Mouse (Mus musculus): Measurements from ENCODE around the gene Rnf114. TPM values are rescaled to one million over a fixed set of nuclear protein-coding genes. Genes with fewer than 3 reads are reported as not detected.
A peak's percentile ranks its signal among the peaks of the same experiment; 100 is the strongest.

Rnf114 gene
- polyA plus RNA-seq, 1 experiment from 2014 or later: 67.1 TPM

GRCm38 (mm10) chr2:167550341-167550854, 58.0 kb downstream of the Rnf114 start:
- H3K27me3 ChIP-seq (ENCODE audit: control insufficient read depth, insufficient read depth, low read length): no peaks in the 10 kb centered on the region
- no peak overlapping the region for H3K27ac ChIP-seq (replicated peaks in 1 of 2; ENCODE audit: control insufficient read depth in 1 of 2, insufficient read depth in 1 of 2, low read depth in 2 of 2, low read length in 2 of 2)
- H3K36me3 ChIP-seq (ENCODE audit: control insufficient read depth, insufficient read depth, low read length): no peaks in the 10 kb centered on the region
- H3K4me2 ChIP-seq (ENCODE audit: low read length): no peak overlapping the region
- no peak for ATAC-seq (ENCODE audit: insufficient number of reproducible peaks, insufficient read depth, low FRiP score, low read depth)
- 60% methylated on average over 8 of the region's 8 CpGs for WGBS
- H3K9ac ChIP-seq (ENCODE audit: low read length): no peak overlapping the region
- H3K4me3 ChIP-seq (ENCODE audit: control insufficient read depth in 1 of 2, insufficient read depth in 1 of 2, low read depth in 1 of 2, low read length in 2 of 2): no peak overlapping the region
- no peaks in the 10 kb centered on the region for H3K9me3 ChIP-seq (ENCODE audit: control insufficient read depth, low read length)
- peaks cover 16 to 17% of the 10 kb centered on the region in 2 experiments for H3K4me1 ChIP-seq (ENCODE audit: control insufficient read depth in 2 of 2, insufficient read depth in 2 of 2, low read length in 2 of 2)

DNA sequence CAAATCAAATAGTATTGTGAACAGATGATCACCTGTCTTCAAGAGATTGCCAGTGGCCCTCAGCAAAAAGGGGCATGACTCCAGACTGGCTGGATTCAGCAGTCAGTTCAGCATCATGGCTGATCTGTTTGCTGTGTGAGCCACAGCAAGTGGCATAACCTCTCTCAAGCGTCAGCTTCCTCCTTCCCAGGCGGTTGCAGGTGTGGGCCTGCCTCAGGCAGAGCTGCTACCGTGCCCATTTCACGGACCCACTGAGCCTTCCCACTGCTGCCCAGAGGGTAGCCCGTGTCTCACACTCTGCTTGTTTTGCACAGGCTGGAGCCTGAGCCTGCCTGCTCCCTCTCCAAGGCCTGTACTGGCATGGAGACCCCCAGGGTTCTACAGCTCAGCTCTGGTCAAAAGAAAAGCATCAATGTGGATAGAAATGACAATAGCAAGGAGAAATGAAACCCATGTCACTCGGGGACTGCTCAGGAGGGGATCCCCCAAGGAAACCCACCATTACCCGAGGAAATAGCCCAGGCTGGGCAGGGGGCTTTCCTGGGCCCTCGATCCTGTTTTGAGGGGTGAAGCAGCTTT, 59.0 kb downstream of the Rnf114 start:
- WGBS: 77% methylated on average over 8 of the region's 8 CpGs
- Histone ChIP-seq H3K9ac (ENCODE audit: low read length) (no peak overlapping the region), H3K27me3 (ENCODE audit: control insufficient read depth, insufficient read depth, low read length) (no peaks in the 10 kb centered on the region), H3K36me3 (ENCODE audit: control insufficient read depth, insufficient read depth, low read length) (no peaks in the 10 kb centered on the region), H3K27ac (replicated peaks in 1 of 2; ENCODE audit: control insufficient read depth in 1 of 2, insufficient read depth in 1 of 2, low read depth in 2 of 2, low read length in 2 of 2) (no peak overlapping the region), H3K4me2 (ENCODE audit: low read length) (no peak overlapping the region), H3K4me3 (ENCODE audit: control insufficient read depth in 1 of 2, insufficient read depth in 1 of 2, low read depth in 1 of 2, low read length in 2 of 2) (no peak overlapping the region), H3K9me3 (ENCODE audit: control insufficient read depth, low read length) (no peaks in the 10 kb centered on the region), H3K4me1 (ENCODE audit: control insufficient read depth in 2 of 2, insufficient read depth in 2 of 2, low read length in 2 of 2) (peaks cover 16 to 17% of the 10 kb centered on the region in 2 experiments)
- no peak for ATAC-seq (ENCODE audit: insufficient number of reproducible peaks, insufficient read depth, low FRiP score, low read depth)

DNA sequence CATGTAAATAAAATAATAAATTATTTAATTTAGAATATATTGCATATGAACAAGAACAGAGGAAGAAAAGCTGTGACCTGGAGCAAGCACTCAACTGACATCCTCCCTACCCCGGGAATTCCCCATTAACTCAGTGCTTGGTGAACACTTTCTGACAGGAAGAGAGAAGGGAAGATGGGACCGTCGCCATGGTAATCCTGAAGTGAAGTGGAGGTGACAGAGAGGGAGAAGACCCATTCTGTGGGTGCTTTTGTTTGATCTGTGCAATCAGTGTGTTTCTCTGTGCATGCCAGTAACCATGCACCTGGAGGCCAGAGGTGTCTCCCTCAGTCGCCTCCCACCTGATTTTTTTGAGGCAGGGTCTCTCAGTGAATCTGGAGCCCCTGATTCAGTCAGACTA, 59.8 kb downstream of the Rnf114 start:
- Histone ChIP-seq H3K4me2 (ENCODE audit: low read length) (no peak overlapping the region), H3K27ac (replicated peaks in 1 of 2; ENCODE audit: control insufficient read depth in 1 of 2, insufficient read depth in 1 of 2, low read depth in 2 of 2, low read length in 2 of 2) (peak overlapping the region; percentile 83 to 91), H3K27me3 (ENCODE audit: control insufficient read depth, insufficient read depth, low read length) (no peaks in the 10 kb centered on the region), H3K4me1 (ENCODE audit: control insufficient read depth in 2 of 2, insufficient read depth in 2 of 2, low read length in 2 of 2) (peaks cover 14 to 16% of the 10 kb centered on the region in 2 experiments), H3K9me3 (ENCODE audit: control insufficient read depth, low read length) (no peaks in the 10 kb centered on the region), H3K4me3 (ENCODE audit: control insufficient read depth in 1 of 2, insufficient read depth in 1 of 2, low read depth in 1 of 2, low read length in 2 of 2) (no peak overlapping the region), H3K9ac (ENCODE audit: low read length) (no peak overlapping the region), H3K36me3 (ENCODE audit: control insufficient read depth, insufficient read depth, low read length) (no peaks in the 10 kb centered on the region)
- no peak for ATAC-seq (ENCODE audit: insufficient number of reproducible peaks, insufficient read depth, low FRiP score, low read depth)
- WGBS: 65% methylated on average over 4 of the region's 4 CpGs

DNA sequence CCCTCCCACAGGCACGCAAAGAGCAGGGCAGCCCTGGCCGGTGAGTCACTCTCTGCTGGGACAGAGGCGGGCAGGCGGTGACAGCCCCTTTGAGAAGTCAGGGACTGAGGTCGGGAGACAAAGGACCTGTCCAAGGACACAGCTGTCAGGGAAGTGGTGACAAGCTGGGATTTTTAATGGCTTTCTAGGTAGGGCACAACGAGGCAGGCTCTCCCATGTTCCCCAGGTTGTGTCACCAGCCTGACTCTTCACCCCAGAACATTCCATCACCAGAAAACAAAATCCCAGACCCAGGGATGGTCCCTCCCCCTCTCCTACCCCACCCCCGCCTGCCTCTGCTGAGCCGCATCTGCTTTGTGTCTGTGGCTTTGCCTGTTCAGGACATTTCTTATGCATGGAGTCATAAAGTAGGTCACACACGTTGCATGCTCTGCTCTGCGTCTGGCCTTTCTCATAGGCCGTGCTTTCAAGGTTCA, 60.5 kb downstream of the Rnf114 start:
- H3K27ac ChIP-seq (replicated peaks in 1 of 2; ENCODE audit: control insufficient read depth in 1 of 2, insufficient read depth in 1 of 2, low read depth in 2 of 2, low read length in 2 of 2): peak overlapping the region; percentile 83 to 91
- no peaks in the 10 kb centered on the region for H3K27me3 ChIP-seq (ENCODE audit: control insufficient read depth, insufficient read depth, low read length)
- H3K4me1 ChIP-seq (ENCODE audit: control insufficient read depth in 2 of 2, insufficient read depth in 2 of 2, low read length in 2 of 2): peaks cover 14 to 16% of the 10 kb centered on the region in 2 experiments
- H3K4me2 ChIP-seq (ENCODE audit: low read length): 0 out of 2 replicates have a peak overlapping the region, but pooled peaks have one; percentile 2
- ATAC-seq (ENCODE audit: insufficient number of reproducible peaks, insufficient read depth, low FRiP score, low read depth): peak; percentile 91
- no peak overlapping the region for H3K4me3 ChIP-seq (ENCODE audit: control insufficient read depth in 1 of 2, insufficient read depth in 1 of 2, low read depth in 1 of 2, low read length in 2 of 2)
- 9% methylated on average over 11 of the region's 11 CpGs for WGBS
- H3K9ac ChIP-seq (ENCODE audit: low read length): no peak overlapping the region
- H3K36me3 ChIP-seq (ENCODE audit: control insufficient read depth, insufficient read depth, low read length): no peaks in the 10 kb centered on the region
- no peaks in the 10 kb centered on the region for H3K9me3 ChIP-seq (ENCODE audit: control insufficient read depth, low read length)

DNA sequence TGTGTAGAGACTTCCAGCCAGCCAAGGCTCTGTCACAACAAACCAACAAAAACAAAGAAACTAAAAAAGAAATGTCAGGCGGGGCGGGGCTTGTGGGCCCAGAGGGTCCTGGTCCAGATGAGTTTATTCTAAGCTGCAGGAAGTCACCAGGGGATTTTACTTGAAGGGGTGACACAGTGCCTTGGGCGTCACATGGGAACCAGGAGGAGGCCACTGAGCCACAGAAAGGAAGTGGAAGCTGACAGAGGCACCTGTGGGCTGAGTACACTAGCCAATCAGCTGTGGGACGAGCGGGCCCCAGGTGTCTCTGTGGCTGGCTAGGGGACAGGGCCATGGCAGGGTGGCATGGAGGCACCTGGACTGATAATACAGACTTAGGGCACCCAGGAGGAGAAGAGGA, 63.3 kb downstream of the Rnf114 start:
- peaks cover 21 to 23% of the 10 kb centered on the region in 2 experiments for H3K4me1 ChIP-seq (ENCODE audit: control insufficient read depth in 2 of 2, insufficient read depth in 2 of 2, low read length in 2 of 2)

DNA sequence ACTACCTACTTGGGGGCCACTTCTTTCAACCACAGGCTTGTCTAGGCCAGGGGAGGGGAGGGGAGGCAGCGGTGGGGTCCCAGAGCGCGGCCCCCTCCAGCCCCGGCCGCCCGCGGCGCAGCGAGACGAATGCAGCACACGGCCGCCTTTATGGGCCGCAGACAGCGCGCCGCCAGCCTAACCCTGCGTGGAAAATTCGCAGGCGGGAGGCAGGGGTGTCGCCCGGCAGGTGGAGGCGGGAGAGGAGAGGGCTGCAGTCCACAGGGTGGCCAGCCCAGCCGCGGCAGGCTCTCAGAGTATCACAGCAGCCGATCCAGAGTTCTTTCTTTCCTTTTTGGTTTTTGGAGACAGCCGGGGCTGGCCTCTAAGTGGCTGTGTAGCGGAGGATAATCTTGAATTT, 67.0 kb downstream of the Rnf114 start:
- H3K4me1 ChIP-seq (ENCODE audit: control insufficient read depth in 2 of 2, insufficient read depth in 2 of 2, low read length in 2 of 2): peaks cover 22 to 31% of the 10 kb centered on the region in 2 experiments
- H3K4me2 ChIP-seq (ENCODE audit: low read length): peak overlapping the region; percentile 62
- peak overlapping the region; percentile 12 to 15; a peak in 2 of 4 replicates for H3K4me3 ChIP-seq (ENCODE audit: control insufficient read depth in 1 of 2, insufficient read depth in 1 of 2, low read depth in 1 of 2, low read length in 2 of 2)
- 0 out of 2 replicates have a peak, but pooled peaks cover 3% of the 10 kb centered on the region for H3K27me3 ChIP-seq (ENCODE audit: control insufficient read depth, insufficient read depth, low read length)
- no peak for ATAC-seq (ENCODE audit: insufficient number of reproducible peaks, insufficient read depth, low FRiP score, low read depth)
- H3K9ac ChIP-seq (ENCODE audit: low read length): peak overlapping the region; percentile 70
- H3K9me3 ChIP-seq (ENCODE audit: control insufficient read depth, low read length): no peaks in the 10 kb centered on the region
- WGBS: 12% methylated on average over 27 of the region's 27 CpGs
- H3K27ac ChIP-seq (replicated peaks in 1 of 2; ENCODE audit: control insufficient read depth in 1 of 2, insufficient read depth in 1 of 2, low read depth in 2 of 2, low read length in 2 of 2): no peak overlapping the region
- H3K36me3 ChIP-seq (ENCODE audit: control insufficient read depth, insufficient read depth, low read length): no peaks in the 10 kb centered on the region

More for the DNA sequence above, 63.3 kb downstream of the Rnf114 start:
- Histone ChIP-seq H3K4me2 (ENCODE audit: low read length) (no peak overlapping the region), H3K9me3 (ENCODE audit: control insufficient read depth, low read length) (no peaks in the 10 kb centered on the region), H3K9ac (ENCODE audit: low read length) (no peak overlapping the region), H3K27me3 (ENCODE audit: control insufficient read depth, insufficient read depth, low read length) (0 out of 2 replicates have a peak, but pooled peaks cover 3% of the 10 kb centered on the region), H3K36me3 (ENCODE audit: control insufficient read depth, insufficient read depth, low read length) (no peaks in the 10 kb centered on the region), H3K27ac (replicated peaks in 1 of 2; ENCODE audit: control insufficient read depth in 1 of 2, insufficient read depth in 1 of 2, low read depth in 2 of 2, low read length in 2 of 2) (no peak overlapping the region), H3K4me3 (ENCODE audit: control insufficient read depth in 1 of 2, insufficient read depth in 1 of 2, low read depth in 1 of 2, low read length in 2 of 2) (no peak overlapping the region)
- ATAC-seq (ENCODE audit: insufficient number of reproducible peaks, insufficient read depth, low FRiP score, low read depth): no peak
- 92% methylated on average over 5 of the region's 5 CpGs for WGBS

- Histone ChIP-seq H3K27me3 (ENCODE audit: control insufficient read depth, insufficient read depth, low read length) (0 out of 2 replicates have a peak, but pooled peaks cover 3% of the 10 kb centered on the region), H3K27ac (replicated peaks in 1 of 2; ENCODE audit: control insufficient read depth in 1 of 2, insufficient read depth in 1 of 2, low read depth in 2 of 2, low read length in 2 of 2) (peak overlapping the region in 1 of 2 experiments; percentile 64; a peak in 2 of 4 replicates), H3K9me3 (ENCODE audit: control insufficient read depth, low read length) (no peaks in the 10 kb centered on the region), H3K9ac (ENCODE audit: low read length) (peak overlapping the region; percentile 21; the same call in 1 of the 2 replicates), H3K4me3 (ENCODE audit: control insufficient read depth in 1 of 2, insufficient read depth in 1 of 2, low read depth in 1 of 2, low read length in 2 of 2) (no peak overlapping the region), H3K36me3 (ENCODE audit: control insufficient read depth, insufficient read depth, low read length) (no peaks in the 10 kb centered on the region), H3K4me2 (ENCODE audit: low read length) (no peak overlapping the region), H3K4me1 (ENCODE audit: control insufficient read depth in 2 of 2, insufficient read depth in 2 of 2, low read length in 2 of 2) (peaks cover 32 to 47% of the 10 kb centered on the region in 2 experiments)
- WGBS: 21% methylated on average over 8 of the region's 8 CpGs
- ATAC-seq (ENCODE audit: insufficient number of reproducible peaks, insufficient read depth, low FRiP score, low read depth): no peak
Measured at GRCm38 (mm10) chr2:167562101-167562500, 69.7 kb downstream of the Rnf114 start.
